Mouse (Mus musculus): ENCODE measurements around the gene Lmf2. TPM values are rescaled to one million over a fixed set of nuclear protein-coding genes. Genes with fewer than 3 reads are reported as not detected.

Lmf2 gene
- polyA plus RNA-seq, 1 experiment from 2014 or later, result 24.2 TPM

DNA sequence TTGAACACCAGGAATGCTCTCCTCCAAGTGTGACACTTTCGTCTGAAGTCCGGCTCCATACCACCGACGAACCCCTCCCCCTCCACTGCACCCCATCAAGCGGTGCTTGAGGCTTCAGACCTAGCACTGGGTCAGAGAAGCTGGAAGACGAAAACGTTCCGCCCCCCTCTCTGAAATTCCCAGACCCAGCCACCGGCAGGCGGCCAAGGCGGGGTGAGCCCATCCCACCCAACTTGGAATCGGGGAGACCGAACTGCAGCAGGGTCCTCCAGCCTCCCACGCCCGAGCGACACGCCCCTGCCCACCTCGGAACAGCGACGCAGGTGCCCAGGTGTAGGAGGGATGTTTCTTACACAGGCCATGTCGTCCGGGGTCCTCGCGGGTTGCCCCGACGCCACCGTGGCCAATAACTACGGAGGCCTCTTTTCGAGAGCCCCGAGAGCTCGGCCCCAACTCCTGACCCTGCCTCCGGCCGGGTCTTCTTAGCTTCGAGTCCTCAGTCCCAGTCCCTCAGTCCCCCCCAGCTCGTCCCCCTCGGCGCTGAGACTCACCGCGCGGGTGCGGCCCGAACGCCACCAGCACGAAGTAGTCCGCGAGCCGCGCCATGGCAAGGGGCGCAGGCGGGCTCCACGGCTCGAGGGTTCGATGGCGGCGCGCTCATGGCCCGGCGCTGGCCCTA lies 40.8 kb downstream of the Lmf2 start:
- Histone ChIP-seq H3K4me3 (replicated peaks; ENCODE audit: low read length) (peak overlapping the region; percentile 99), H3K36me3 (replicated peaks; ENCODE audit: control insufficient read depth, insufficient read depth) (no peaks in the 10 kb centered on the region), H3K9me3 (ENCODE audit: control insufficient read depth, low read length) (no peaks in the 10 kb centered on the region), H3K27ac (peak overlapping the region; percentile 54), H3K9ac (peak overlapping the region; percentile 91), H3K4me2 (replicated peaks) (peak overlapping the region; percentile 80), H3K4me1 (replicated peaks; ENCODE audit: control insufficient read depth, insufficient read depth, low read length) (peaks cover 33% of the 10 kb centered on the region), H3K27me3 (ENCODE audit: control insufficient read depth, insufficient read depth, low read length) (no peaks in the 10 kb centered on the region)
- no peak for DNase-seq (ENCODE audit: low spot score)
- peak; percentile 19; the same call in 1 of the 2 replicates for ATAC-seq (ENCODE audit: low FRiP score)
- under 1% methylated on average over 58 of the region's 58 CpGs for WGBS

DNA sequence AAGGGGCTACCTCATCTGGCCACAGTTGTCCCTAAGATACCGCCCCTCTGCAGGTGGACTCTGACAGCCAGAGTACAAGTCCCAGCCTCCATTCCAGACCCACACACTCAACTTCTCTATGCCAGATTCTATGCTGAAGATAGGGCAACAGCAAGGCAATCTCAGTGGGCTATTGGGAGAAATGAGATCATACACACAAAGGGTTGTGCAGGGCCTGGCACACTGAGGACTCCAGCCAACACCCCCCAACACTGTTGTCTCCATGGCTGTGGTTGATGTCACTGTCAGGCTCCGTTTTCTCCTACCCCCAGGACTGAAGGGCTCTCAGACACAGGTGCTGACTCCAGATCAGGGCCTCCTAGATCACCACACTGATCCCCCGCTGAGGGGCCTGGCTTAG lies 41.4 kb downstream of the Lmf2 start:
- Histone ChIP-seq H3K4me2 (replicated peaks) (peak overlapping the region; percentile 80), H3K4me3 (replicated peaks; ENCODE audit: low read length) (peak overlapping the region; percentile 99), H3K27me3 (ENCODE audit: control insufficient read depth, insufficient read depth, low read length) (no peaks in the 10 kb centered on the region), H3K9ac (peak overlapping the region; percentile 91), H3K4me1 (replicated peaks; ENCODE audit: control insufficient read depth, insufficient read depth, low read length) (peaks cover 33% of the 10 kb centered on the region), H3K27ac (no peak overlapping the region), H3K36me3 (replicated peaks; ENCODE audit: control insufficient read depth, insufficient read depth) (no peaks in the 10 kb centered on the region), H3K9me3 (ENCODE audit: control insufficient read depth, low read length) (no peaks in the 10 kb centered on the region)
- no peak for DNase-seq (ENCODE audit: low spot score)
- no peak for ATAC-seq (ENCODE audit: low FRiP score)
- WGBS, result 27% methylated on average over 3 of the region's 3 CpGs

DNA sequence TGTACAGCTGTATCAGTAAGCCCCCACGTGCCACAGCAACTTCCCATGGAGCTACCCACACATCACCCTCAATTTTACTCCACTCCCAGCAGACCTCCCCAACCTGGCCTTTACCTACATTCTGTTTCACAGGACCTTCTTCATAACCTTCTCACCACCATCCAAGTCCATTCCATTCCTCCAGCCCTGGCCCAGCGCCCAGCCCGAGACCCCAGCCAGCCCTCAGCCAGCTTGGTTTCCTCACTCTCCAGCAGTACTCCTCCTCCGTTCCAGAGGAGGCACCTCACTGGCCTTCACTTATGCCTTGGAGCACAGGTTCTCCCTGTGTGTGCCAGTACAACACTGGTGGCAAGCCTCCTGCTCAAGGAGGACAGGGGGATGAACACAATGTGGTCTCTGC lies 42.1 kb downstream of the Lmf2 start:
- H3K4me3 ChIP-seq (replicated peaks; ENCODE audit: low read length), result no peak overlapping the region
- peaks cover 33% of the 10 kb centered on the region for H3K4me1 ChIP-seq (replicated peaks; ENCODE audit: control insufficient read depth, insufficient read depth, low read length)
- H3K27me3 ChIP-seq (ENCODE audit: control insufficient read depth, insufficient read depth, low read length), result no peaks in the 10 kb centered on the region
- ATAC-seq (ENCODE audit: low FRiP score) (no peak), DNase-seq (ENCODE audit: low spot score) (no peak)
- no peaks in the 10 kb centered on the region for H3K36me3 ChIP-seq (replicated peaks; ENCODE audit: control insufficient read depth, insufficient read depth)
- H3K9me3 ChIP-seq (ENCODE audit: control insufficient read depth, low read length), result no peaks in the 10 kb centered on the region
- peak overlapping the region; percentile 80 for H3K4me2 ChIP-seq (replicated peaks)
- H3K27ac ChIP-seq, result no peak overlapping the region
- no peak overlapping the region for H3K9ac ChIP-seq
- WGBS, result 87% methylated on average over 4 of the region's 4 CpGs

DNA sequence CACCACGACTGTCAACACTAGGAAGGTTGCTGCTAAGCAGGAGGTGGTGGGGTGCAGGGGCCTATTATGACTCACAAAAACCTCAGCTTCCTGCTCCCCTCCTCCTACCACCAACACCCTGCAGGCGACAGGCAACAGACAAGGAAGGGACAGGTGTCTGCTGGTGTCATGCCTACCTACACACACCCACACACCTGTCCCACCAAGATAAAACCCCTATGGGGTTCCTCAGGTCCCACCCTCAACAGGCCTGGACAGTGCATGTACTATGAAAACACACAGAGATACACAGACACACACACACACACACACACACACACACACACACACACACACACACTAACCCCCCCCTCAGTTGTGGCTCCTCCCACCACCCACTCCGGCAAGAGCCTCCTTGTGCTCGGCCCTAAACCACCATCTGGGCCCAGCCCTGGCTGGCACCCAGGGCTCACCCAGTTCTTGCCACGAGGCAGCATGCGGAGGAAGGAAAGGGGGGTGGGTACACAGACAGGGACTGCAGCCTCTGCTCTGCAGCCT lies 45.4 kb downstream of the Lmf2 start:
- Histone ChIP-seq H3K27ac (no peak overlapping the region), H3K27me3 (ENCODE audit: control insufficient read depth, insufficient read depth, low read length) (no peaks in the 10 kb centered on the region), H3K36me3 (replicated peaks; ENCODE audit: control insufficient read depth, insufficient read depth) (peaks cover 25% of the 10 kb centered on the region), H3K4me3 (replicated peaks; ENCODE audit: low read length) (no peak overlapping the region), H3K4me2 (replicated peaks) (no peak overlapping the region), H3K9me3 (ENCODE audit: control insufficient read depth, low read length) (no peaks in the 10 kb centered on the region), H3K4me1 (replicated peaks; ENCODE audit: control insufficient read depth, insufficient read depth, low read length) (peaks cover 33% of the 10 kb centered on the region), H3K9ac (no peak overlapping the region)
- DNase-seq (ENCODE audit: low spot score), result no peak
- WGBS, result 66% methylated on average over 5 of the region's 6 CpGs
- ATAC-seq (ENCODE audit: low FRiP score), result no peak

DNA sequence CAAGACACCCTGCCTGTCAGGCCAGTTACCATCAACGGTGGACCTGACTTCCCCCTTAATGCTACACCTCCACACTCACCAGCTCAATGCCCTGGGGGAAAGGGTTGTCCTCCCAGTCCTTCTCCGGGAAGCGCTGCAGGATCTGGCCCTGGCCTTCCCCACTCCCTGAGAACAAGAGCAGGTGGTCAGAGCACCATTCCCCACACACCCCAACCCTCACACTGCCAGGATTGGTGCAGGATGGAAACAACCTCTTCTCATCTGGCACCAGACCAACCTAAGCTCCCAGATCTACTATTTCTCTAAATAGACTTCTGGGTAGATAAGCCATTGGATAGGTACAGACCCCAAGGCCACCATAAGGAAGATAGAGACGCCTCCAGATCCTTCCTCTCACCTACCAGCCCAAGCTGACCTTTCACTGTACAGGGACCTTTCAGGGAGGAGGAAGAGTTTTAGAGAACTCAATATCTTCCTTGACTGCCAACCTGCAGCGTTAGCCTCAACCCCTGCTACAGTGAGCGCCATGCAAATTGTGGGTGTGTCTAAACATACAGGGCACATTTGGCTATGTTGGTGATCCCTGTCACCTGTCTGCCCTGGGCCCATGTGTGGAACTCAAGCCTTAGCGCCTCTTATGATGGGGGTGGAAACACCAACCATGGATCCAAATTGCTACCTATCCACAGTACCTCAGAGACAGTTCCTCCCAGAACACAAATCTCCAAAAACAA lies 46.9 kb downstream of the Lmf2 start:
- DNase-seq (ENCODE audit: low spot score) (no peak), ATAC-seq (ENCODE audit: low FRiP score) (no peak)
- no peak overlapping the region for H3K4me2 ChIP-seq (replicated peaks)
- H3K27me3 ChIP-seq (ENCODE audit: control insufficient read depth, insufficient read depth, low read length), result no peaks in the 10 kb centered on the region
- no peaks in the 10 kb centered on the region for H3K9me3 ChIP-seq (ENCODE audit: control insufficient read depth, low read length)
- H3K4me1 ChIP-seq (replicated peaks; ENCODE audit: control insufficient read depth, insufficient read depth, low read length), result peaks cover 23% of the 10 kb centered on the region
- no peak overlapping the region for H3K9ac ChIP-seq
- WGBS, result 88% methylated on average over 7 of the region's 7 CpGs
- H3K36me3 ChIP-seq (replicated peaks; ENCODE audit: control insufficient read depth, insufficient read depth), result peaks cover 40% of the 10 kb centered on the region
- no peak overlapping the region for H3K4me3 ChIP-seq (replicated peaks; ENCODE audit: low read length)
- H3K27ac ChIP-seq, result no peak overlapping the region

DNA sequence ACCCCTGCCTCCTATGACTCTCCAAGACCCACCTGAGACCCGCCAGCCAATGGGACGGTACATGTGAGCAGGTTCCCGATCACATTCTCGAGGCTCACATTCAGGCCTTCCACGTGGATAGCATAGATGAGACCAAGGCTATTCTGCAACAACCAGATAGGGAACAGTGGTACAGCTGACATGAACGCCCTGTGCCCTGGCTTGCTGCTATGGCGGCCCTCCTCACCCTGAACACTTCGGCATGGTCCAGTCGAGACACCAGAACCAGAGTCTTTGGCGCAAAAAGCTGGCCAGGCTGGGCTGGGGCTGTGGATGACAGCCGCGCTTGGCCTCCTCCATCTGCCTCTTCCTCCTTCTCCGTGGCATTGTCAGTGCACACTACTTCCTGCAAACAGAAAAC lies 48.0 kb downstream of the Lmf2 start:
- peaks cover 14% of the 10 kb centered on the region for H3K4me1 ChIP-seq (replicated peaks; ENCODE audit: control insufficient read depth, insufficient read depth, low read length)
- 94% methylated on average over 13 of the region's 13 CpGs for WGBS
- H3K9me3 ChIP-seq (ENCODE audit: control insufficient read depth, low read length), result no peaks in the 10 kb centered on the region
- no peak for ATAC-seq (ENCODE audit: low FRiP score)
- H3K4me2 ChIP-seq (replicated peaks), result no peak overlapping the region
- no peak overlapping the region for H3K27ac ChIP-seq
- no peak overlapping the region for H3K9ac ChIP-seq
- no peak for DNase-seq (ENCODE audit: low spot score)
- peaks cover 51% of the 10 kb centered on the region for H3K36me3 ChIP-seq (replicated peaks; ENCODE audit: control insufficient read depth, insufficient read depth)
- no peaks in the 10 kb centered on the region for H3K27me3 ChIP-seq (ENCODE audit: control insufficient read depth, insufficient read depth, low read length)
- no peak overlapping the region for H3K4me3 ChIP-seq (replicated peaks; ENCODE audit: low read length)

DNA sequence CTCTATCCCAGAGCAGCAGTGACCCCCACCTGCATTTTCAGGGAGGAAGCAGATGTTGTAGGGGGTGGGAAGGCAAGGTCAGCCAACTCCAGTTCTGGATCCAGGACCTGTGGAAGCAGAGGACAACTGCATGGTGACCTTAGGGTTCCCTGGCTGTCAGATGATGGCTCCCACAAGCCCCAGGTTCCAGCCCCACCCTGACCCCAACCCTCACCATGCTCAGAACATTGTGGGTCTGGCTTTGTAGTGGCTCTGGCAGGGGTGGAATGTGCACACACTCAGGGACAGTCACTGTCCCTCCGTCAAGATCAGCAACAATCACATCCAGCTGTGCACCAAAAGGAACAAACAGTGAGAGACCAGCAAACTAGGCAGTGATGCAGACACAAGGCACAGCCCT lies 49.5 kb downstream of the Lmf2 start:
- WGBS, result 87% methylated on average over 1 of the region's 1 CpGs
- Histone ChIP-seq H3K9me3 (ENCODE audit: control insufficient read depth, low read length) (no peaks in the 10 kb centered on the region), H3K4me1 (replicated peaks; ENCODE audit: control insufficient read depth, insufficient read depth, low read length) (peaks cover 7% of the 10 kb centered on the region; the same call in 1 of the 2 replicates), H3K36me3 (replicated peaks; ENCODE audit: control insufficient read depth, insufficient read depth) (peaks cover 66% of the 10 kb centered on the region), H3K4me3 (replicated peaks; ENCODE audit: low read length) (no peak overlapping the region), H3K4me2 (replicated peaks) (no peak overlapping the region), H3K27me3 (ENCODE audit: control insufficient read depth, insufficient read depth, low read length) (no peaks in the 10 kb centered on the region), H3K27ac (no peak overlapping the region), H3K9ac (no peak overlapping the region)
- DNase-seq (ENCODE audit: low spot score) (no peak), ATAC-seq (ENCODE audit: low FRiP score) (no peak)

Small RNAs within 50 kb of the gene (microRNA-seq; reads per million reads assigned to microRNA genes)
- gene Mir6959, result 0.65 reads per million

Other genes starting within 250 kb of the Lmf2 start
- 17.2 and 19.1 TPM in 2 replicates for gene Tubgcp6, start 232.5 kb downstream of the Lmf2 start, polyA plus RNA-seq (2014; fragmentation: Nextera tagmentation; extraction: Ambion mirVana)
- gene Hdac10, start 227.0 kb downstream of the Lmf2 start, polyA plus RNA-seq (2014; fragmentation: Nextera tagmentation; extraction: Ambion mirVana), result 17.0 and 19.1 TPM in 2 replicates
- gene Mapk12, start 215.0 kb downstream of the Lmf2 start, polyA plus RNA-seq (2014; fragmentation: Nextera tagmentation; extraction: Ambion mirVana), result 3.3 and 4.0 TPM in 2 replicates
- 20.4 and 22.4 TPM in 2 replicates for gene Mapk11, start 206.0 kb downstream of the Lmf2 start, polyA plus RNA-seq (2014; fragmentation: Nextera tagmentation; extraction: Ambion mirVana)
- gene Plxnb2, start 174.9 kb downstream of the Lmf2 start, polyA plus RNA-seq (2014; fragmentation: Nextera tagmentation; extraction: Ambion mirVana), result 99.2 and 101 TPM in 2 replicates
- gene Dennd6b, start 159.2 kb downstream of the Lmf2 start, polyA plus RNA-seq (2014; fragmentation: Nextera tagmentation; extraction: Ambion mirVana), result 71.4 and 71.6 TPM in 2 replicates
- 78.2 and 84.0 TPM in 2 replicates for gene Ppp6r2, start 144.1 kb downstream of the Lmf2 start, polyA plus RNA-seq (2014; fragmentation: Nextera tagmentation; extraction: Ambion mirVana)
- gene Sbf1, start 40.3 kb downstream of the Lmf2 start, polyA plus RNA-seq (2014; fragmentation: Nextera tagmentation; extraction: Ambion mirVana), result 99.8 and 105 TPM in 2 replicates
- gene Adm2, start 32.9 kb downstream of the Lmf2 start, polyA plus RNA-seq (2014; fragmentation: Nextera tagmentation; extraction: Ambion mirVana), result not detected in 2 replicates
- gene Miox, start 21.3 kb downstream of the Lmf2 start, polyA plus RNA-seq (2014; fragmentation: Nextera tagmentation; extraction: Ambion mirVana), result not detected in 2 replicates
- gene Ncaph2, start 60 bp upstream of the Lmf2 start, polyA plus RNA-seq (2014; fragmentation: Nextera tagmentation; extraction: Ambion mirVana), result 94.7 and 112 TPM in 2 replicates
- gene Sco2, start 18.2 kb upstream of the Lmf2 start, polyA plus RNA-seq (2014; fragmentation: Nextera tagmentation; extraction: Ambion mirVana), result 19.5 and 20.5 TPM in 2 replicates
- gene Tymp, start 21.4 kb upstream of the Lmf2 start, polyA plus RNA-seq (2014; fragmentation: Nextera tagmentation; extraction: Ambion mirVana), result 2.2 and 3.0 TPM in 2 replicates
- gene Odf3b, start 23.6 kb upstream of the Lmf2 start, polyA plus RNA-seq (2014; fragmentation: Nextera tagmentation; extraction: Ambion mirVana), result 1.3 and 5.5 TPM in 2 replicates
- 0.07 TPM in 1 of 2 replicates, not detected in the other for gene Klhdc7b, start 29.3 kb upstream of the Lmf2 start, polyA plus RNA-seq (2014; fragmentation: Nextera tagmentation; extraction: Ambion mirVana)
- gene Syce3, start 54.8 kb upstream of the Lmf2 start, polyA plus RNA-seq (2014; fragmentation: Nextera tagmentation; extraction: Ambion mirVana), result not detected in 2 replicates
- gene Cpt1b, start 70.2 kb upstream of the Lmf2 start, polyA plus RNA-seq (2014; fragmentation: Nextera tagmentation; extraction: Ambion mirVana), result 1.2 TPM in 2 replicates
- gene C730034F03Rik, start 73.9 kb upstream of the Lmf2 start, polyA plus RNA-seq (2014; fragmentation: Nextera tagmentation; extraction: Ambion mirVana), result 2.7 and 3.2 TPM in 2 replicates
- not detected in 2 replicates for gene Gm44502, start 74.0 kb upstream of the Lmf2 start, polyA plus RNA-seq (2014; fragmentation: Nextera tagmentation; extraction: Ambion mirVana)
- 71.2 and 76.3 TPM in 2 replicates for gene Chkb, start 74.2 kb upstream of the Lmf2 start, polyA plus RNA-seq (2014; fragmentation: Nextera tagmentation; extraction: Ambion mirVana)
- 62.8 and 66.3 TPM in 2 replicates for gene Mapk8ip2, start 98.3 kb upstream of the Lmf2 start, polyA plus RNA-seq (2014; fragmentation: Nextera tagmentation; extraction: Ambion mirVana)
- gene Arsa, start 121.8 kb upstream of the Lmf2 start, polyA plus RNA-seq (2014; fragmentation: Nextera tagmentation; extraction: Ambion mirVana), result 20.7 and 22.3 TPM in 2 replicates
- gene Shank3, start 144.0 kb upstream of the Lmf2 start, polyA plus RNA-seq (2014; fragmentation: Nextera tagmentation; extraction: Ambion mirVana), result 8.6 and 9.6 TPM in 2 replicates
- gene Acr, start 212.7 kb upstream of the Lmf2 start, polyA plus RNA-seq (2014; fragmentation: Nextera tagmentation; extraction: Ambion mirVana), result 1.0 and 1.8 TPM in 2 replicates
- 79.0 and 85.9 TPM in 2 replicates for gene Rabl2, start 236.3 kb upstream of the Lmf2 start, polyA plus RNA-seq (2014; fragmentation: Nextera tagmentation; extraction: Ambion mirVana)